Mouse (Mus musculus) lung, postnatal 10 days (tissue): Measurements from ENCODE around the gene Plppr1.
"Not testable (repeated sequence)": the region's sequence is repeated elsewhere in the genome, so short reads cannot be mapped to it uniquely, and the experiment has no call there.

Source experiments
- DNase-seq: peaks from one replicate; pipeline ENCODE4 v3.0.0; 2021

The Plppr1 gene

GRCm38 (mm10) chr4:49238111-49238510, 179.0 kb downstream of the Plppr1 start:
- DNase-seq: no peak

GRCm38 (mm10) chr4:49239451-49239850, 180.4 kb downstream of the Plppr1 start:
- DNase-seq: no peak

DNA sequence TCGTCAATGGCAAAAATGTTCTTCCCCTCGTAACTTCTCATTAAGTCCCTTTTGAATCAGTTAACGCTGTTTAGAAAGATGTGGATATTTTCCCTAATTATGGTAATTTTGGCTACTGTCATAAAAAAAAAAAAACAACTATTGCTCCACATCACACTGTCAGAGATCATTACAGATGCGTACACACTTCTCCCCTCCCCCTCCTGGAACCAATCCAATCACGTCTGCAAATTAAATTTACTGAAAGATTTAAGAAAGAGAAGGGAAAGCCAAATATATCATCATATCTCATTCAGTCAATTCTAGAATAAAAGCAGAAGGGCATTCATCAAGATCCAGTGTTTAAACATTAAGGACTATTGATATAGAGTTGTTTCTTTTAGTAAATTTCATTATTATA, 185.7 kb downstream of the Plppr1 start:
- DNase-seq: no peak

GRCm38 (mm10) chr4:49245274-49245673, 186.2 kb downstream of the Plppr1 start:
- no peak for DNase-seq

- DNase-seq: peak; percentile 9
These were observed 192.2 kb downstream of the Plppr1 start for GRCm38 (mm10) chr4:49251262-49251661.

DNA sequence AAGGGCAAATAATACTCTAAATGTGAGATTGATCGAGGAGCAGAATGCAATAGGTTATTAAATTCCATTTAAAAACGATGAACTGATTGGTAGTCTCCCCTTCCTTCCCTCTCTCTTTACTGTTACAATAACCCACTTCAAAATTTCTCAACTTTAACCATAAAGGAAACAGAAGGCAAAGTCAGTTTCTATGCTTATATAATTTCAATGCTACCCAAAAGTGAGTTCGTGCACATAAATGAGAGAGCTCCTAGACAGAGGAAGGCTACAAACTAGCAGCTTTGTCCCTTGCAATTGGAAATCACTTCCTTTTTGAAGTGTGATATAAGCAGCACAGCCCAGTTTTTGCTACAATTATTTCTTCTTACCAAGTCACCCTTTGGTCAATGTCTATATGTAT, 193.1 kb downstream of the Plppr1 start:
- DNase-seq: no peak

- DNase-seq: no peak
These were observed 219.4 kb downstream of the Plppr1 start for GRCm38 (mm10) chr4:49278515-49278914.

DNA sequence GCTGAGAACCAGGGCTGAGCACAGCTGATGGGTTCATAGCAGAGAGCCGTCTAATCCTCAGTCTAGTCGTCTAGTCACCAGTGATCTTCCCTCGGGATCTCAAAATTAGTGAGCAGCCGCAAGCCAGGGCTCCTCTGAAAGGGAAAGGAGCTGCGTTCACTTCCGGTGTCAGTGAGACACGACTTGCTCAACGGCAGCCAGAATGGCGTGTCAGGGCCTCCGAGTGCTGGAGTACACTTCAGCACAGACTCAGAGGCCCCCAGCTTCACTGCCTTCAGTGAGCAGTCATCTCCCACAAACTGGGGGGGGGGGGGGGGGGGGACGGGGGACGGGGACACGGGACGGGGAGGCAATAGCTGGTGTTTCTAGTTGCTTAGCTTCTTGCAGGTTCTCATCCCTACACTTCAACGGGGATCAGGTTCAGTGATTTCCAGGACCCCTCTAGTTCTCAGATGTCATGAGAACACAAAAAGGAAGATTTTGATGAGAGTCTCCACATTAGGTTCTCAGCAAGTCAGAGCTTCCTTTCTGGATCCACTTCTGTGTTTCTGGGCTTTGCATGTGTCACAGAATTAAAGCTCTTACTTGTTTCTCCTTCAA, 225.7 kb downstream of the Plppr1 start:
- no peak for DNase-seq

- DNase-seq: peak; percentile 12
These were observed 226.5 kb downstream of the Plppr1 start for GRCm38 (mm10) chr4:49285340-49286196.

GRCm38 (mm10) chr4:49286197-49286492, 227.1 kb downstream of the Plppr1 start:
- DNase-seq: no peak

DNA sequence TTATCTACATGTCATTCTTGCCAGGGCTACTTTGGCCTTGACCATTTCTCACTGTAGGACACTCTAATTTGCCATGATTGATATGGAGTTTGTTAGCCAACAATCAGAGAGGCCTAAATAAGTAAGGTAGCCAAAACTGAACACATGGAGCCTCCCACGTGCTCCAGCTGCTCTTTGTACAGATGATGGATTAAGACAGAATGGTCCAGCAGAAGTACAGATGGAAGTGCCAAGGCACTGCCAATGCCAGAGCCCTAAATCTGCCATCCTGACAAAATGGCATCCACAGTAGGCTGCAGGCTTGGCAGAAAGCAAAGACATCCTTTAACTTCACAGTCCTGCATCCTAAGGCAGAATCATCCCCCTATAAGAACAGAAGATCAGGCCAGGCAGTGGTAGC, 237.4 kb downstream of the Plppr1 start:
- no peak for DNase-seq

DNA sequence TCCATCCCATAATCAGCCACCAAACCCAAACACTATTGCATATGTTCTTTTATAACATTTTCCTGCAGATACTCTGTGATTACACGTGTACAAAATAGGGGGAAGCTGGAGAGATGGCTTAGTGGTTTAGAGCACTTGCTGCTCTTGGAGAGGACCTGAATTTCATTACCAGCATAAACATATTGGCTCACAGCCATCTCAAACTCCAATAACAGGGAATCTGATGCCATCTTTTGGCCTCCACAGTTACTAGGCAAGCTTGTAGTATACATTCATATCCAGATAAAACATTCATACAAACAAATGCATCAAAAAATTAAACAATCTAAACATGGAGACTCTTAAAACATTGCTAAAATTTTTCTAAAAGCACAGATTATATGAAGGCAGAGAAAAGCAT, 240.5 kb downstream of the Plppr1 start:
- no peak for DNase-seq

- DNase-seq: peak; percentile 3
These were observed 263.0 kb downstream of the Plppr1 start for GRCm38 (mm10) chr4:49321903-49322635.

- DNase-seq: not testable (repeated sequence)
These were observed 278.9 kb downstream of the Plppr1 start for GRCm38 (mm10) chr4:49337949-49338348.

DNA sequence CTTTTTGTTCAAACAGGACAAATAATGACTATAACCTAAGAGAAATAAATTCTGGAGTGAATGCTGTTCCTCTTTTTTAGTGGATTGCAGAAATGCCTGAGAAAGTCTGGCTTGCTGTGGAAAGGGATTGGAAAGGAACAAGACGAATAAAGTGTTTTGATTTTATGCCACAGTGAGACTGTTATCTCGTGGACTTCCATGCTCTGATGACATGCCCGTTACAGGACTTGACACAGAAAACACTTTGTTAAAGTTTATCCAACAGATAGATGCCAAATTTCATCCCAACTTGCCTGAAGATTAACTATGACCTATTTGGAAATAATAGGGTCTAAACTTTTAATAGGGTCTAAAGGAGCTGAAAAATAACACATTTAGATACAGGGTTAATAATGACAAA, 281.0 kb downstream of the Plppr1 start:
- not testable (repeated sequence) for DNase-seq

GRCm38 (mm10) chr4:49348001-49348400, 288.9 kb downstream of the Plppr1 start:
- DNase-seq: not testable (repeated sequence)

- DNase-seq: no peak
These were observed 289.6 kb downstream of the Plppr1 start for GRCm38 (mm10) chr4:49348677-49349076.

DNA sequence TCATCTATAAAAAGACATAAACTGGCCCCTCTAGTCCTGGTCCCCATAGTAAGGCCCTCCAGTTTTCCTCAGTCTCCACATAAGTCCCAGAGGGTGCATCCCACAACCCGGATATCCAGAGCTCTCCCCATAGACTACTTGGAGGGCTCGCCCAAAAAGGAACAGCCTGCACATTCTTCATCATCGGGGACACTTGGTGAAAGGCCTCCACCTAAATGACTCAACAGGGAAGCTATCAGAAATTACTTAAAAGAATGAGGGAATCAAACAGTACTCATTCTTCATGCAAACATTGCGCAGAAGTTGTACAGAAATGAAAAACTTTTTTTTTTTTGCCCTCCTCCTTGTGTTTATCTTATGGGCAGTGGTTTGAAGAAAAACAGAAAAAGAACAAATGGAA, 291.4 kb downstream of the Plppr1 start:
- no peak for DNase-seq

GRCm38 (mm10) chr4:49357097-49357496, 298.0 kb downstream of the Plppr1 start:
- no peak for DNase-seq

DNA sequence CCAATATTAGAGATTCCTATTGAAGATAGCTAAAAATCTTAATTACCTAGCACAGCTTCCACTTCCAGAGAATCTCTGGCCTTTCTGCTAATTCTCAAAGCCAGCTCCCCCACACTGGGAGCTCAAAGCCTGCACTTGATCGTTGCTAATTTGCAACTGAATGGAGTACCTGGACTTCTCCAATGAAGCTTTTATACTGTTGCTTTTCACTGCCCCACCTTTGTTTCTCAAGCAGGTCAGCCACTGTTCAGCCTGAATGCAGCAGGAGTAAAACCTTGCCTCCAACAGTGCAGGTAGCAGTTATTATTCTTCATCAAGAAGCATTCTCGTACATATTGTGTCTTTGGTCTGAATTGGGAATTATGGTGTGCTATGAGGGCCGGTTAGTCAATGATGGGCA, 309.0 kb downstream of the Plppr1 start:
- DNase-seq: not testable (repeated sequence)

- not testable (repeated sequence) for DNase-seq
These were observed 324.7 kb downstream of the Plppr1 start for GRCm38 (mm10) chr4:49383576-49384318.

- no peak for DNase-seq
These were observed 327.8 kb downstream of the Plppr1 start for GRCm38 (mm10) chr4:49386873-49387272.
